Mouse (Mus musculus): ENCODE data around the gene Tnfrsf14. TPM values are rescaled to one million over a fixed set of nuclear protein-coding genes. Genes with fewer than 3 reads are reported as not detected.

The Tnfrsf14 gene
- polyA plus RNA-seq, 2 experiments: 37.0 to 122 TPM

GRCm38 (mm10) chr4:154904185-154905071 lies 23.9 kb downstream of the Tnfrsf14 start:
- Histone ChIP-seq H3K4me3 (ENCODE audit: insufficient read depth in 1 of 2, low read depth in 2 of 2, low read length in 2 of 2) (peak overlapping the region; percentile 66 to 94), H3K4me2 (ENCODE audit: low read depth) (peak overlapping the region; percentile 89), H3K9ac (replicated peaks) (peak overlapping the region; percentile 82), H3K27ac (peak overlapping the region; percentile 62), H3K36me3 (replicated peaks; ENCODE audit: control insufficient read depth, insufficient read depth, low read depth) (no peaks in the 10 kb centered on the region), H3K4me1 (replicated peaks; ENCODE audit: control insufficient read depth in 2 of 2, insufficient read depth in 2 of 2, low read length in 1 of 2) (peaks cover 20 to 25% of the 10 kb centered on the region in 2 experiments), H3K9me3 (ENCODE audit: control insufficient read depth, low read length) (no peaks in the 10 kb centered on the region), H3K27me3 (ENCODE audit: control insufficient read depth, insufficient read depth, low read length) (no peaks in the 10 kb centered on the region)
- TF ChIP-seq CTCF (IDR thresholded peaks at IDR 0.05; ENCODE audit: low read depth) (no peak), EP300 (IDR thresholded peaks at IDR 0.05; ENCODE audit: low read depth) (no peak; the same call in 1 of the 2 replicates)
- under 1% methylated on average over 16 of the region's 16 CpGs for WGBS (ENCODE audit: insufficient replicate concordance)
- peak; percentile 86 to 91 (median 86) for DNase-seq (ENCODE audit: low read depth in 3 of 3, low spot score in 3 of 3)
- peak; percentile 94 for ATAC-seq (ENCODE audit: insufficient read depth)

GRCm38 (mm10) chr4:154902371-154902770 lies 26.0 kb downstream of the Tnfrsf14 start:
- no peaks in the 10 kb centered on the region for H3K36me3 ChIP-seq (replicated peaks; ENCODE audit: control insufficient read depth, insufficient read depth, low read depth)
- no peak overlapping the region for H3K9ac ChIP-seq (replicated peaks)
- no peak for ATAC-seq (ENCODE audit: insufficient read depth)
- H3K4me3 ChIP-seq (ENCODE audit: insufficient read depth in 1 of 2, low read depth in 2 of 2, low read length in 2 of 2): no peak overlapping the region
- H3K27me3 ChIP-seq (ENCODE audit: control insufficient read depth, insufficient read depth, low read length): no peaks in the 10 kb centered on the region; the same call in 1 of the 2 replicates
- no peak for DNase-seq (ENCODE audit: low read depth in 3 of 3, low spot score in 3 of 3)
- WGBS (ENCODE audit: insufficient replicate concordance): 75% methylated on average over 2 of the region's 2 CpGs
- H3K4me1 ChIP-seq (replicated peaks; ENCODE audit: control insufficient read depth in 2 of 2, insufficient read depth in 2 of 2, low read length in 1 of 2): peaks cover 13 to 21% of the 10 kb centered on the region in 2 experiments
- H3K27ac ChIP-seq: no peak overlapping the region
- TF ChIP-seq EP300 (IDR thresholded peaks at IDR 0.05; ENCODE audit: low read depth) (no peak), CTCF (IDR thresholded peaks at IDR 0.05; ENCODE audit: low read depth) (no peak)
- H3K9me3 ChIP-seq (ENCODE audit: control insufficient read depth, low read length): no peaks in the 10 kb centered on the region
- H3K4me2 ChIP-seq (ENCODE audit: low read depth): no peak overlapping the region

- ATAC-seq (ENCODE audit: insufficient read depth) (peak; percentile 92), DNase-seq (ENCODE audit: low read depth in 3 of 3, low spot score in 3 of 3) (peak; percentile 69 to 83 (median 73))
- TF ChIP-seq EP300 (IDR thresholded peaks at IDR 0.05; ENCODE audit: low read depth) (no peak), CTCF (IDR thresholded peaks at IDR 0.05; ENCODE audit: low read depth) (no peak)
- H3K4me3 ChIP-seq (ENCODE audit: insufficient read depth in 1 of 2, low read depth in 2 of 2, low read length in 2 of 2): peak within 1 kb of the TSS; percentile 44 to 45
- no peaks in the 10 kb centered on the region for H3K9me3 ChIP-seq (ENCODE audit: control insufficient read depth, low read length)
- 8% methylated on average over 43 of the region's 43 CpGs for WGBS (ENCODE audit: insufficient replicate concordance)
- H3K9ac ChIP-seq (replicated peaks): peak within 1 kb of the TSS; percentile 38
- H3K36me3 ChIP-seq (replicated peaks; ENCODE audit: control insufficient read depth, insufficient read depth, low read depth): no peaks in the 10 kb centered on the region
- peak within 1 kb of the TSS; percentile 71 for H3K4me2 ChIP-seq (ENCODE audit: low read depth)
- H3K27me3 ChIP-seq (ENCODE audit: control insufficient read depth, insufficient read depth, low read length): no peaks in the 10 kb centered on the region; the same call in 1 of the 2 replicates
- H3K27ac ChIP-seq: no peak within 1 kb of the TSS
- peaks cover 5 to 9% of the 10 kb centered on the region in 2 experiments; a peak in 3 of 4 replicates for H3K4me1 ChIP-seq (replicated peaks; ENCODE audit: control insufficient read depth in 2 of 2, insufficient read depth in 2 of 2, low read length in 1 of 2)
These were observed 29.6 kb downstream of the Tnfrsf14 start, which contains the start of gene Fam213b for GRCm38 (mm10) chr4:154898506-154899446. TSS of gene Fam213b (minus strand) at chr4:154899135.

GRCm38 (mm10) chr4:154897676-154898465 lies 30.5 kb downstream of the Tnfrsf14 start:
- WGBS (ENCODE audit: insufficient replicate concordance): 63% methylated on average over 6 of the region's 6 CpGs
- H3K4me3 ChIP-seq (ENCODE audit: insufficient read depth in 1 of 2, low read depth in 2 of 2, low read length in 2 of 2): peak overlapping the region in 1 of 2 experiments; percentile 45; a peak in 2 of 4 replicates
- peak overlapping the region; percentile 71 for H3K4me2 ChIP-seq (ENCODE audit: low read depth)
- ATAC-seq (ENCODE audit: insufficient read depth) (no peak), DNase-seq (ENCODE audit: low read depth in 3 of 3, low spot score in 3 of 3) (no peak)
- H3K27me3 ChIP-seq (ENCODE audit: control insufficient read depth, insufficient read depth, low read length): no peaks in the 10 kb centered on the region; the same call in 1 of the 2 replicates
- peaks cover 5 to 9% of the 10 kb centered on the region in 2 experiments; a peak in 3 of 4 replicates for H3K4me1 ChIP-seq (replicated peaks; ENCODE audit: control insufficient read depth in 2 of 2, insufficient read depth in 2 of 2, low read length in 1 of 2)
- H3K9me3 ChIP-seq (ENCODE audit: control insufficient read depth, low read length): no peaks in the 10 kb centered on the region
- no peak overlapping the region for H3K9ac ChIP-seq (replicated peaks)
- no peak for TF ChIP-seq EP300 (IDR thresholded peaks at IDR 0.05; ENCODE audit: low read depth)
- no peak for TF ChIP-seq CTCF (IDR thresholded peaks at IDR 0.05; ENCODE audit: low read depth)
- H3K36me3 ChIP-seq (replicated peaks; ENCODE audit: control insufficient read depth, insufficient read depth, low read depth): no peaks in the 10 kb centered on the region
- H3K27ac ChIP-seq: no peak overlapping the region
